Mouse (Mus musculus) urinary bladder, adult 2 months (tissue): Measurements from ENCODE around the gene Defb9. TPM values are rescaled to one million over a fixed set of nuclear protein-coding genes. Genes with fewer than 3 reads are reported as not detected.
"Not testable (repeated sequence)": the region's sequence is repeated elsewhere in the genome, so short reads cannot be mapped to it uniquely, and the experiment has no call there.

Source experiments
- DNase-seq: peaks from one replicate; pipeline ENCODE4 v3.0.0; 2022; ENCODE audit warnings: low spot score
- polyA plus RNA-seq: library from polyadenylated mRNA; depleted of rRNA; stranded (reverse); fragments of >200 nt; gene quantifications from 2 replicates; pipeline ENCODE4 v1.2.3, GENCODE M21; 2012; rRNA removed

Gene Defb9
- polyA plus RNA-seq = not detected in 2 replicates

GRCm38 (mm10) chr8:21885321-21885720 lies at the start of gene Defb9:
TSS of gene Defb9 (minus strand) at chr8:21885421.
- DNase-seq = not testable (repeated sequence)

GRCm38 (mm10) chr8:21932610-21933009 lies 47.4 kb upstream of the Defb9 start, which contains the start of gene Defb15:
TSS of gene Defb15 (minus strand) at chr8:21932710.
- no peak for DNase-seq

GRCm38 (mm10) chr8:21930754-21931153 lies 45.5 kb upstream of the Defb9 start:
- not testable (repeated sequence) for DNase-seq

- no peak for DNase-seq
Measured at GRCm38 (mm10) chr8:21915625-21916024, 30.4 kb upstream of the Defb9 start.

- DNase-seq = no peak
Measured at GRCm38 (mm10) chr8:21912554-21912953, 27.3 kb upstream of the Defb9 start.

GRCm38 (mm10) chr8:21911931-21912330 lies 26.7 kb upstream of the Defb9 start:
- no peak for DNase-seq

GRCm38 (mm10) chr8:21906290-21906689 lies 21.1 kb upstream of the Defb9 start, which contains the start of gene Defb11:
TSS of gene Defb11 (minus strand) at chr8:21906412.
- not testable (repeated sequence) for DNase-seq

- DNase-seq = not testable (repeated sequence)
Measured at GRCm38 (mm10) chr8:21858586-21858985, 26.6 kb downstream of the Defb9 start, which contains the start of gene Defb10. TSS of gene Defb10 (plus strand) at chr8:21858901.

Other genes with a start within 250 kb of the Defb9 start
- not detected in 2 replicates for gene Defa17, start 229.6 kb downstream of the Defb9 start, polyA plus RNA-seq
- gene Defa34, start 219.6 kb downstream of the Defb9 start, polyA plus RNA-seq = not detected in 2 replicates
- not detected in 2 replicates for gene AY761184, start 181.8 kb downstream of the Defb9 start, polyA plus RNA-seq
- gene Defa24, start 150.9 kb downstream of the Defb9 start, polyA plus RNA-seq = not detected in 2 replicates
- 0.48 TPM in 1 of 2 replicates, not detected in the other for gene Defb50, start 61.9 kb downstream of the Defb9 start, polyA plus RNA-seq
- gene Defb2, start 45.5 kb downstream of the Defb9 start, polyA plus RNA-seq = not detected in 2 replicates
- gene Defb10, start 26.5 kb downstream of the Defb9 start, polyA plus RNA-seq = not detected in 2 replicates
- gene Defb11, start 21.0 kb upstream of the Defb9 start, polyA plus RNA-seq = not detected in 2 replicates
- not detected in 2 replicates for gene Defb15, start 47.3 kb upstream of the Defb9 start, polyA plus RNA-seq
- gene Defb35, start 52.9 kb upstream of the Defb9 start, polyA plus RNA-seq = not detected in 2 replicates
- not detected in 2 replicates for gene Defb13, start 61.3 kb upstream of the Defb9 start, polyA plus RNA-seq
- not detected in 2 replicates for gene Fam90a1a, start 73.3 kb upstream of the Defb9 start, polyA plus RNA-seq
- not detected in 2 replicates for gene Ccdc70, start 84.4 kb upstream of the Defb9 start, polyA plus RNA-seq
- 0.88 and 0.93 TPM in 2 replicates for gene Atp7b, start 174.9 kb upstream of the Defb9 start, polyA plus RNA-seq
- gene Alg11, start 175.3 kb upstream of the Defb9 start, polyA plus RNA-seq = 10.6 and 11.6 TPM in 2 replicates
- gene Nek5, start 239.6 kb upstream of the Defb9 start, polyA plus RNA-seq = 3.6 and 4.7 TPM in 2 replicates